Mouse (Mus musculus) CD4-positive helper T cell, adult 2 months (primary cell): ENCODE measurements around the gene Il1rap.

Experiments used
- DNase-seq: peaks from one replicate; pipeline ENCODE4 v3.0.0-alpha.2; 2012; ENCODE audit warnings: low read depth, missing footprints, low spot score

Il1rap gene

DNA sequence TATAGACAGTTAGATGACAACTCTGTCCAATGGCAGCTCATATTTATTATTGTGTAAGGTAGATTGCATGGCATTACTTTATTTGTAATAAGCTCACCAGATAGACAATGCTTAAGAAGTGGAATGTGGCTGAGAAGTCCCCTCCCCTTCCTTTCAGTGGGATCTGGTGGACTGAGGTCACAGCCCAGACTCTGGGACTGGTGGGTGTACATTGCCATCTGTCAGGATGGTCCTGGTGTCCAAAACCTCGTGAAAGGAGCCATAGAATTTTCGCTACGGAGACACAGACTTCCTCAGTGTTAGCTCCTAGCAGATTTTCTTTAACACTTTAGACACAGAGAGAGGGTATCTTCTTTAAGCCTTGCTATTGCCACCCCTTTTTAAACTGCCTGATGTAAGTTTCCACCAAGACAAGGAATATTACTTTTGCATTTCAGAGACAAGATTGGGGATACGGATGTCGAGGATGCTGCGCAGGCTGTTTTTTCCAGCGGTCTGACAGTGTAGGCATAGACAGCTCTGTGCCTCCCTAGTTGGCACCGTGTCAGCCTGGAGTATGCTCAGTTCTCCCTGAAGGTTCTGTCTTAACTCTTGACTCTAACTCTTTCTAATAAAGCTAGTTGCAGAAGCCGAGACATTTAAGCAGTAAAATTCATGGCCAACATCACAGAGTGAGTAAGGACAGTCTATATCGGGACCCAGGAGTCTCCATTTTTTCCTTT is 31.2 kb downstream of the Il1rap start:
- no peak for DNase-seq

- no peak for DNase-seq
Observed at GRCm38 (mm10) chr16:26623141-26623540, 41.6 kb downstream of the Il1rap start.

- no peak for DNase-seq
Observed at GRCm38 (mm10) chr16:26626065-26626464, 44.6 kb downstream of the Il1rap start.

DNA sequence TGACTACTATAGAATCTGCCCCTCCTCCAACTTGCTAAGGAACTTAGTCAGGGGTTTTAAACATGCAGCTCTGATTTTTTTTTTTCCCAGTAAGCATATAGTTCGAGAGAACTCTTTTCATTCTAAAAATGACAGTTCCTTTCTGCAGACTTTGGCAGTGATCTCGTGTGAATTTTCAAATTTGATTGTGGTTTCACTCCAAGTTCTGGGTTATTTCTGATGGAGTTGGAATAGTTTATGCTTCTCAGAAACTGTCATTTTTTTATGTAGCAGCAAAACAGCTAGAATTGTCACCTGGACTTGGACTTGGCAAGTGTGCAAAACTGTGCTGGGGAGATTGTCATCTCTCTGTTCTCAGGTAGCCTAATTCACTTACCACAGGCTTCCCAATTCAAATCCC is 53.3 kb downstream of the Il1rap start:
- no peak for DNase-seq

DNA sequence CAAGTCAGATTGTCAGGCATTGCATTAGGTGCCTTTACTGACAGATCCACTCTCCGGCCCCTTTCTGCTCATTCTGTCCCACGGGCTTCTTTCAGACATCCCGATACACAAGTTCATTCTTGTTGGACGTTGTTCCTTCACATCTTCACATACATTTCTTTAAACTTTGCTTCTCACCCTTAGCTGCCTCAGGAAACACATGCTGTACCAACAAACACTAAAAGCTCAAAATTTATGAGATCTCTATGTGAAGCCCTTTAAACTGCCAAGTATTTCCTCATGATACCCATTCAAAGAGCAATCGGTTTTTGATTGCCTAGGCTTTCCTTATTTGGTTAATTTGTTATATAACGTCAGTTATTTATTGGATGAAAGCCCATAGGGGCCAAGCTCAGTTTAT is 61.6 kb downstream of the Il1rap start:
- DNase-seq, result no peak

DNA sequence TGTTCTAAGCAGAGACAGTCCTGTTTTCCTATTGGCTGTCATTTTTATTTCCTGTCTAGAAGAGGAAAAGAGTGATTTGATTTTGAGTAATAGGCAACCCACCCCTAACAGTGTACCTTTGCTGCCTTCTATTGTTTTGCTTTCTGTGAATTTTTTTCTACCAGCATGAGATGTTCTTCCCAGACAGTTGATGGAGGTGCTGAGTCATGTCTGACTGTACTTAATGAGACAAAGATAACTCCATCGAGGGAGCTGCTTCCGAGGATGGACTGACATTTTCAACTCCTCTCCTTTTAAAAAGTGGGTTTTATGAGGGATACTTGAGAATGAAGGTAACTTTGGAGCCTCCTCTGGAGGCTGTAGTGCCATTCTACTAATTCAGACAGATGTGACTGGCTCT is 64.6 kb downstream of the Il1rap start:
- DNase-seq, result no peak

DNA sequence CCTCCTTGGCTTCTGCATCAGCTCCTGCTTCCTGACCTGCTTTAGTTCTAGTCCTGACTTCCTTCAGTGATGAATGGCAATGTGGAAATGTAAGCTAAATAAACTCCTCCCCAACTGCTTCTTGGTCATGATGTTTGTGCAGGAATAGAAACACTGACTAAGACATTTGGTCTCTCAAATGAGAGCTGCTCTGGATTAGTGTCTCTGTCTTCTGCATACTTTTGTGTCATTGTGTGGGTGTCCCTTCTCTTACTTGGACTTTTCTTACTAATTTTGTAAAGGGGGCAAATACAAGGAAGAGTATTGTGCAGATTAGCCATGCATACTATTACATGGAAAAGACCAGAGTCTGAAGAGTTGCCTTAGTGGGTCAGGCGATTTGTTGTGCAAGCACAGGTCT is 65.5 kb downstream of the Il1rap start:
- DNase-seq, result no peak

GRCm38 (mm10) chr16:26662722-26663436 is 81.4 kb downstream of the Il1rap start:
- no peak for DNase-seq

GRCm38 (mm10) chr16:26666401-26666800 is 84.9 kb downstream of the Il1rap start:
- DNase-seq, result no peak

DNA sequence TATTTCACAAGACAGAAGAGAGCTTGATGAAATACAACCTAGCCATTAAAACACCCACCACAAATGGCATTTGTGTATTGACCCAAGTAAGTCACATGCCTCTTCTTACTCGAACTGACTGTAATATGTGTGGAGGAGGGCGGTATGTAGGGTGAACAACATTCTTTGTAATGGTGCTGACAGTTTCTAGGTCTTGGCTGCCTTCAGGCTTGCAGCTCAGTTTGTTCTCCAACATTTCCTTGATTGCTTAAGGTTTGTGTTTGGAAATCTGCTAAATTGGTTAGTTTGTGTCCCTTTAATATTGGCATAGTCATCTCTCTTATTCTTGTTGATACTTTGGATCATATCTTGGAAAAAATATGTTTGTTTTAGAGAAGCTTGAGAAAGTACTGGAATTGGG is 87.6 kb downstream of the Il1rap start:
- DNase-seq, result no peak

DNA sequence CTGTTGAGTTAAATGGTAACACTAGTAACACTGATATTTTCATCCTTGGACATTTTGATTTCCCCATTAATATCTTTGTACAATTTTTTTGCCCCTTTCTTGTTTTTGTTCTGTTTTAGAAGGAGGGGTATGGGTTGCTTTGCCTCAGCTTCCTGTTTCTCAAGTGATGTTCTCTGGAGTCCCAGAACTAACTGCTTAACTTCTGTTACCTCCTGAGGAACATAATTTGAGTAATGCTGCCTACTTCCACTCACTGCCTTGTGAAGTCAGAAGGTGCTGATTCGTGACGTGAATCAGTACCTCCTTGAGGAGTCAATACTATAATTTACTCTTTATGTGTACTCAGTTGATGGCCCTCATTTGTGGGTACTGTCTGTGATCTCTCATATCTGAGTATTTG is 98.9 kb downstream of the Il1rap start:
- no peak for DNase-seq

DNA sequence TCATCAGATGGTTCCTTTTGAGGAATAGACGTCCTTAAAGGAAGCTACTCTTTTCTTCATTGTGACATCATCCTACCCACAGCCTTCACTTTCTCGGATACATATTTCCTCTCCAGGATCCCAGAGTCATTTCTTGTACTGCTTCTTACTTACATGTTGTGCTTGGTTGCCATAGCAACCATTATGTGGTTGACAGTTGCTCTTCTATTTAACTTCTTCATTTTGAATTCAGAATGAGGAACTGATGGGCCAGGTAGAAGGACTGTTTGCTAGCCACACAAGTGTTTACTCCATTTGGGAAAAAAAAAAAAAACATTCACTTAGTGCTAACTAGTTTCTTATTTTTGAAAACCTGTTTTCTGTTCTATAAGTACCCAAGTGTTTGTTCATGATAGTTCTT is 108.3 kb downstream of the Il1rap start:
- no peak for DNase-seq

DNA sequence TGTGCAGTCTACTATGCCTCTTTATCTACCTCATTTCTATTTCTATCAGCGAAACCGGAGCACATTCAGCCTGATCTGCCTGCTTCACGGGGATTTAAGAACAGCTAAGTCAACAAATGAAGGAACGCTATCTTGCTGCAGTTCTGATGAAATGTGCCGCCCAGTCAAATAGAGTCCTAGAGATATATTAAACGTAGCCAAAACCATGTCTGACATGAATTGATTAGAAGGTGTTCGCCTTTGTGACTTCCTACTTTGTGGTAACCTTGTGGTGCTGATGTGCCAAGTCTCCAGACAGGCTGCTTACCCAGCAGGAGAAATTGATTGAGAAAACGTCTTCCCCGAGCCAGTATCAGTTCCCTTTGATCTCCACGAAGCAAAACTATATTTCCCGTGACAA is 109.8 kb downstream of the Il1rap start:
- no peak for DNase-seq

- DNase-seq, result no peak
Observed at GRCm38 (mm10) chr16:26698076-26698475, 116.6 kb downstream of the Il1rap start.

GRCm38 (mm10) chr16:26700440-26701103 is 119.1 kb downstream of the Il1rap start:
- no peak for DNase-seq

- DNase-seq, result no peak
Observed at GRCm38 (mm10) chr16:26705658-26706371, 124.3 kb downstream of the Il1rap start.

GRCm38 (mm10) chr16:26706503-26706902 is 125.0 kb downstream of the Il1rap start:
- no peak for DNase-seq

- no peak for DNase-seq
Observed at GRCm38 (mm10) chr16:26710922-26711321, 129.4 kb downstream of the Il1rap start.

DNA sequence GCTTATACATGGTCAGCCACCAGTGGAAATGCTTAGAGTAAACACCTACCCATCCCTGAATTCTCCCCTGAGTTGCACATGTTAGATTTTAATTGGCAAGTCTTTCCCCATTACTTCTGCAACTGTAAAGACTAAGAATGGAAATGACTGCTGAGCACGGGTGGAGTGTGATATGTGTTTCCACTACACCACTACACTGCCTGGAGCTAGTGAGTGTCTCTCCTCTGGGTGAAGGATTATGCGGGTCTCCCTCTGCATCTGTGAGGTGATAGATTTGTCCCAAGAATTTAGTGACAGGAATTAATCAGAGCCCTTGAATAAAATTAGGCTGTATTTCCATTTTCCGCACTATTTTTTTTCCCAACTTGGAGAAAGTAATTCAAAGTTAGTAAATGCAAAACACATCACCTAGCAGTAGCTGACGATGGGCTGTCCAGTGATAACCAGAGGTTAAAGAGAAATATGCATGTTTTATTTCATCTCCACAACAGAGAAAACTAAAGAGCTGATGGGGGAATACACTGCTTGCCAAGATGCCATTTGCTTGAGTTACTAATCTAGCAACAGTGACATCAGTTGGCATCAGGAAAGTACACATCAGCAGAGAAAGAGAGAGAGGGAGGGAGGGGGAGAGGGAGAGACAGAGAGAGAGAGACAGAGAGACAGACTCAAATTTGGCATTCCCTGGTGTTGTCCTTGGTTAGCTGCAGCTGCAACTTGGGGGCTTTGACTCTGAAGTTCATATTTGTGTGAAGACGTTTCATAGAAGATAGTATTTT is 132.2 kb downstream of the Il1rap start:
- no peak for DNase-seq

- DNase-seq, result no peak
Observed at GRCm38 (mm10) chr16:26722464-26722863, 141.0 kb downstream of the Il1rap start.
